Mouse (Mus musculus) urinary bladder, adult 18-20 months (tissue): ENCODE measurements around the gene Dctn2.
A peak's percentile ranks its signal among the peaks of the same experiment; 100 is the strongest.

ENCODE experiments used
- DNase-seq, 2 experiments: peaks; one replicate each; pipeline ENCODE4 v3.0.0; 2022; ENCODE audit warnings: low spot score in 2 of 2, mixed read lengths in 2 of 2

The Dctn2 gene

GRCm38 (mm10) chr10:127263631-127264030 is 2.5 kb upstream of the Dctn2 start:
- DNase-seq: no peak

GRCm38 (mm10) chr10:127264336-127264735 is 1.8 kb upstream of the Dctn2 start:
- DNase-seq: no peak

GRCm38 (mm10) chr10:127264971-127265370 is 1.2 kb upstream of the Dctn2 start:
- DNase-seq: no peak

GRCm38 (mm10) chr10:127265727-127266111 is 449 bp upstream of the Dctn2 start:
- no peak for DNase-seq

GRCm38 (mm10) chr10:127267318-127267717 is 1.1 kb downstream of the Dctn2 start:
- no peak for DNase-seq

- no peak for DNase-seq
Measured at GRCm38 (mm10) chr10:127268401-127268800, 2.2 kb downstream of the Dctn2 start.

- no peak for DNase-seq
Measured at GRCm38 (mm10) chr10:127269036-127269435, 2.9 kb downstream of the Dctn2 start.

GRCm38 (mm10) chr10:127269884-127270283 is 3.7 kb downstream of the Dctn2 start:
- DNase-seq: no peak

GRCm38 (mm10) chr10:127272371-127272770 is 6.2 kb downstream of the Dctn2 start:
- DNase-seq: no peak

GRCm38 (mm10) chr10:127274261-127275022 is 8.3 kb downstream of the Dctn2 start:
- DNase-seq: no peak

GRCm38 (mm10) chr10:127279730-127280129 is 13.6 kb downstream of the Dctn2 start:
- no peak for DNase-seq

GRCm38 (mm10) chr10:127281316-127281715 is 15.1 kb downstream of the Dctn2 start:
- no peak for DNase-seq

GRCm38 (mm10) chr10:127282620-127283215 is 16.6 kb downstream of the Dctn2 start:
- DNase-seq: no peak

- DNase-seq: no peak
Measured at GRCm38 (mm10) chr10:127284105-127284622, 18.0 kb downstream of the Dctn2 start.

- DNase-seq: no peak
Measured at GRCm38 (mm10) chr10:127284724-127285500, 18.7 kb downstream of the Dctn2 start.

GRCm38 (mm10) chr10:127285644-127286043 is 19.5 kb downstream of the Dctn2 start:
- no peak for DNase-seq

- no peak for DNase-seq
Measured at GRCm38 (mm10) chr10:127286194-127286593, 20.0 kb downstream of the Dctn2 start.

- no peak for DNase-seq
Measured at GRCm38 (mm10) chr10:127286730-127287129, 20.6 kb downstream of the Dctn2 start.

- no peak for DNase-seq
Measured at GRCm38 (mm10) chr10:127287271-127287935, 21.2 kb downstream of the Dctn2 start.

- DNase-seq: peak in 1 of 2 experiments; percentile 26
Measured at GRCm38 (mm10) chr10:127287936-127288293, 21.7 kb downstream of the Dctn2 start.

- no peak for DNase-seq
Measured at GRCm38 (mm10) chr10:127288328-127288799, 22.2 kb downstream of the Dctn2 start.
